ENCODE assay signal across 29 mouse cellular contexts in genomic region chr4:33074406-33074805, GRCm38 (mm10). TPM values are rescaled to one million over a fixed set of nuclear protein-coding genes. Genes with fewer than 3 reads are reported as not detected.
"Had no signal": no experiment of that assay in that cellular context is flagged by ENCODE, and none has a peak within 500 bp of the region (broad histone marks: within the 10 kb centered on the region; RNA-seq: fewer than 3 reads in every experiment).

No protein-coding gene starts in this region.

- H3K4me1 ChIP-seq: embryonic facial prominence, embryonic 12.5 days; embryonic facial prominence, embryonic 13.5 days; embryonic facial prominence, embryonic 15.5 days had no signal

- H3K9ac ChIP-seq: embryonic facial prominence, embryonic 12.5 days; embryonic facial prominence, embryonic 13.5 days; embryonic facial prominence, embryonic 15.5 days; forebrain, embryonic 12.5 days; forebrain, embryonic 13.5 days; forebrain, embryonic 15.5 days; forebrain, postnatal 0 days had no signal

- H3K27ac ChIP-seq: embryonic facial prominence, embryonic 10.5 days; embryonic facial prominence, embryonic 12.5 days; embryonic facial prominence, embryonic 13.5 days; embryonic facial prominence, embryonic 15.5 days; forebrain, embryonic 10.5 days; forebrain, embryonic 12.5 days; forebrain, embryonic 13.5 days; forebrain, embryonic 15.5 days; gastrocnemius, adult 2 months; heart, adult 2 months had no signal

- H3K4me3 ChIP-seq: embryonic facial prominence, embryonic 10.5 days; embryonic facial prominence, embryonic 12.5 days; embryonic facial prominence, embryonic 13.5 days; embryonic facial prominence, embryonic 15.5 days; erythroblast, embryonic 14.5 days; forebrain, embryonic 10.5 days; forebrain, embryonic 12.5 days; forebrain, embryonic 13.5 days; forebrain, embryonic 15.5 days; gastrocnemius, adult 2 months; heart, adult 2 months had no signal

- ATAC-seq: forebrain, embryonic 13.5 days; forebrain, embryonic 14.5 days; forebrain, embryonic 15.5 days; forebrain, embryonic 16.5 days; forebrain, postnatal 0 days had no signal

- H3K27me3 ChIP-seq: embryonic facial prominence, embryonic 12.5 days; embryonic facial prominence, embryonic 13.5 days; embryonic facial prominence, embryonic 15.5 days; forebrain, embryonic 13.5 days; forebrain, embryonic 15.5 days had no signal

- H3K4me2 ChIP-seq: embryonic facial prominence, embryonic 12.5 days; embryonic facial prominence, embryonic 13.5 days; embryonic facial prominence, embryonic 15.5 days; forebrain, embryonic 12.5 days; forebrain, embryonic 13.5 days; forebrain, embryonic 15.5 days had no signal

- H3K9me3 ChIP-seq: embryonic facial prominence, embryonic 10.5 days; embryonic facial prominence, embryonic 12.5 days; embryonic facial prominence, embryonic 13.5 days; embryonic facial prominence, embryonic 15.5 days; forebrain, embryonic 10.5 days; forebrain, embryonic 12.5 days; forebrain, embryonic 13.5 days; forebrain, embryonic 15.5 days had no signal

- DNase-seq: cerebellum, adult 8-10 months; cerebellum, adult 9-10 months; cerebellum, adult 9-11 months; cerebellum, postnatal 10 days; cerebellum, postnatal 14 days; cerebellum, postnatal 25 days; cerebellum, postnatal 36 days; embryo, embryonic 11 days; forebrain, postnatal 0 days; gastrocnemius, adult 2 months; gastrocnemius, postnatal 10 days; gastrocnemius, postnatal 14 days; gastrocnemius, postnatal 25 days; gastrocnemius, postnatal 36 days had no signal

- H3K36me3 ChIP-seq: embryonic facial prominence, embryonic 10.5 days; embryonic facial prominence, embryonic 12.5 days; embryonic facial prominence, embryonic 13.5 days; embryonic facial prominence, embryonic 15.5 days; forebrain, embryonic 10.5 days; forebrain, embryonic 12.5 days; forebrain, embryonic 15.5 days had no signal

RNA-seq across cellular contexts. Expression of gene Gabrr2, which starts 11.6 kb away (rescaled TPM):
- polyA plus RNA-seq: embryonic facial prominence, embryonic 10.5 days; embryonic facial prominence, embryonic 11.5 days; erythroblast, embryonic 14.5 days; forebrain, postnatal 0 days had no signal

RNA-seq across cellular contexts. Expression of gene Gabrr1, which starts 57.9 kb away (rescaled TPM):
- polyA plus RNA-seq: embryonic facial prominence, embryonic 10.5 days; embryonic facial prominence, embryonic 11.5 days; embryonic facial prominence, embryonic 13.5 days; embryonic facial prominence, embryonic 14.5 days; embryonic facial prominence, embryonic 15.5 days; forebrain, embryonic 10.5 days; forebrain, embryonic 11.5 days; forebrain, embryonic 13.5 days; forebrain, embryonic 14.5 days; forebrain, embryonic 16.5 days had no signal
